Comparison of ENCODE assay signal across 22 mouse cellular contexts in genomic region chr5:146188144-146188543, GRCm38 (mm10). TPM values are rescaled to one million over a fixed set of nuclear protein-coding genes. Genes with fewer than 3 reads are reported as not detected.
DNase-seq lines count a peak whose midpoint lies in the region; ATAC-seq and TF ChIP-seq lines count a peak whose summit lies in the region.
"Had no signal": no experiment of that assay in that cellular context is flagged by ENCODE, and none has a peak within 500 bp of the region (broad histone marks: within the 10 kb centered on the region; RNA-seq: fewer than 3 reads in every experiment).

No protein-coding gene starts in this region.

- no peaks in the 10 kb centered on the region for H3K4me1 ChIP-seq in kidney, embryonic 16.5 days (ENCODE audit: insufficient read depth, low read length)
- H3K4me1 ChIP-seq in MEL (ENCODE audit: control insufficient read depth in 1 of 2, insufficient read depth in 2 of 2, low read length in 2 of 2), result no peaks in the 10 kb centered on the region
- H3K4me1 ChIP-seq in liver, adult 2 months (ENCODE audit: control insufficient read depth, insufficient read depth, low read length), result peaks cover 5% of the 10 kb centered on the region; the same call in 1 of the 2 replicates
- H3K4me1 ChIP-seq: embryonic facial prominence, embryonic 15.5 days; liver, embryonic 13.5 days had no signal

- H3K4me2 ChIP-seq in kidney, embryonic 16.5 days (replicated peaks; ENCODE audit: low read depth, low read length), result no peak overlapping the region
- H3K4me2 ChIP-seq: embryonic facial prominence, embryonic 15.5 days; liver, embryonic 13.5 days had no signal

- no peak overlapping the region for H3K27ac ChIP-seq in kidney, embryonic 16.5 days (ENCODE audit: low read length)
- no peak overlapping the region for H3K27ac ChIP-seq in MEL (ENCODE audit: control insufficient read depth, low read depth, low read length)
- no peak overlapping the region for H3K27ac ChIP-seq in liver, adult 2 months (replicated peaks; ENCODE audit: insufficient read depth, low read depth, low read length)
- H3K27ac ChIP-seq: embryonic facial prominence, embryonic 15.5 days; liver, embryonic 13.5 days; macrophage had no signal

- no peak overlapping the region for H3K9ac ChIP-seq in kidney, embryonic 16.5 days (replicated peaks; ENCODE audit: low read length)
- no peak overlapping the region for H3K9ac ChIP-seq in MEL (ENCODE audit: control insufficient read depth, low read depth, low read length, poor library complexity, severe bottlenecking)
- no peak overlapping the region for H3K9ac ChIP-seq in liver, adult 2 months (ENCODE audit: low read depth, low read length)
- H3K9ac ChIP-seq: embryonic facial prominence, embryonic 15.5 days; liver, embryonic 13.5 days had no signal

- TF ChIP-seq CTCF in MEL (IDR thresholded peaks at IDR 0.05 in 2 of 3, conservative IDR thresholded peaks at IDR 0.05 in 1 of 3; ENCODE audit: control insufficient read depth in 1 of 3, insufficient read depth in 1 of 3, low read depth in 2 of 3, low read length in 3 of 3, poor library complexity in 1 of 3, severe bottlenecking in 1 of 3), result peak; percentile 12 to 37 (median 14); a peak in 2 of 6 replicates
- peak; percentile 33; the same call in 1 of the 2 replicates for TF ChIP-seq CTCF in liver, adult 2 months (IDR thresholded peaks at IDR 0.05; ENCODE audit: low read depth, low read length)

- H3K27me3 ChIP-seq in kidney, embryonic 16.5 days (ENCODE audit: insufficient read depth, low read length), result no peaks in the 10 kb centered on the region
- no peaks in the 10 kb centered on the region for H3K27me3 ChIP-seq in MEL (ENCODE audit: control insufficient read depth in 1 of 2, insufficient read depth in 2 of 2, low read length in 2 of 2)
- H3K27me3 ChIP-seq in liver, adult 2 months (ENCODE audit: control insufficient read depth, insufficient read depth, low read length), result no peaks in the 10 kb centered on the region
- H3K27me3 ChIP-seq: embryonic facial prominence, embryonic 15.5 days; liver, embryonic 13.5 days had no signal

- WGBS in kidney, embryonic 16.5 days, result 91% methylated on average over 1 of the region's 1 CpGs
- 84% methylated on average over 1 of the region's 1 CpGs for WGBS in liver, adult 2 months

- H3K79me2 ChIP-seq in MEL (ENCODE audit: control insufficient read depth, insufficient read depth, low read length, poor library complexity), result no peaks in the 10 kb centered on the region
- no peaks in the 10 kb centered on the region for H3K79me2 ChIP-seq in liver, adult 2 months (ENCODE audit: control insufficient read depth, insufficient read depth, low read length)

- TF ChIP-seq POLR2A in MEL (IDR thresholded peaks at IDR 0.05; ENCODE audit: control insufficient read depth in 1 of 2, insufficient read depth in 1 of 2, low read depth in 1 of 2, low read length in 2 of 2, poor library complexity in 1 of 2), result no peak
- TF ChIP-seq POLR2A in liver, adult 2 months (IDR thresholded peaks at IDR 0.05; ENCODE audit: extremely low read depth, insufficient read depth, low read length), result no peak

- ATAC-seq in cerebellum, adult (ENCODE audit: insufficient number of reproducible peaks, low FRiP score, low TSS enrichment), result no peak
- ATAC-seq in kidney, embryonic 16.5 days (ENCODE audit: low FRiP score, low TSS enrichment), result no peak; the same call in 1 of the 2 replicates
- ATAC-seq: forebrain, embryonic 14.5 days had no signal

- peak; percentile 1; the same call in 1 of the 2 replicates for TF ChIP-seq RAD21 in MEL (IDR thresholded peaks at IDR 0.05; ENCODE audit: low read depth, low read length)

- no peak for TF ChIP-seq EP300 in MEL (IDR thresholded peaks at IDR 0.05; ENCODE audit: low read depth in 1 of 2, low read length in 2 of 2)

- H3K4me3 ChIP-seq in kidney, embryonic 16.5 days (ENCODE audit: low read length), result no peak overlapping the region
- H3K4me3 ChIP-seq in MEL (ENCODE audit: control insufficient read depth in 1 of 2, insufficient read depth in 1 of 2, low read depth in 2 of 2, low read length in 2 of 2), result no peak overlapping the region
- H3K4me3 ChIP-seq in liver, adult 2 months (ENCODE audit: insufficient read depth, low read depth, low read length), result no peak overlapping the region
- H3K4me3 ChIP-seq: embryonic facial prominence, embryonic 15.5 days; liver, embryonic 13.5 days had no signal

- H3K36me3 ChIP-seq in kidney, embryonic 16.5 days (ENCODE audit: insufficient read depth, low read length), result no peaks in the 10 kb centered on the region
- no peaks in the 10 kb centered on the region for H3K36me3 ChIP-seq in MEL (ENCODE audit: control insufficient read depth in 1 of 2, insufficient read depth in 2 of 2, low read length in 2 of 2)
- H3K36me3 ChIP-seq in liver, adult 2 months (ENCODE audit: control insufficient read depth, insufficient read depth, low read length), result no peaks in the 10 kb centered on the region
- H3K36me3 ChIP-seq: embryonic facial prominence, embryonic 15.5 days; liver, embryonic 13.5 days had no signal

- DNase-seq in cerebellum, adult 9-11 months, result peak; percentile 39
- peak; percentile 34 for DNase-seq in kidney, postnatal 14 days
- DNase-seq in MEL (ENCODE audit: low read depth, low spot score), result no peak
- DNase-seq in liver, adult 2 months (ENCODE audit: extremely low read depth, low read depth, low spot score), result no peak
- no peak for DNase-seq in MN1 (ENCODE audit: low spot score)
- no peak for DNase-seq in embryo, embryonic 11 days

- H3K9me3 ChIP-seq in kidney, embryonic 16.5 days (ENCODE audit: low read length), result no peaks in the 10 kb centered on the region
- H3K9me3 ChIP-seq in MEL (replicated peaks; ENCODE audit: insufficient read depth, low read length), result no peaks in the 10 kb centered on the region
- H3K9me3 ChIP-seq: embryonic facial prominence, embryonic 15.5 days; liver, embryonic 13.5 days had no signal

TF ChIP-seq in MEL, 35 proteins besides CTCF, POLR2A, EP300 and RAD21:
- TF ChIP-seq SMC3 (IDR thresholded peaks at IDR 0.05; ENCODE audit: low read depth, low read length) (peak; percentile 41), USF2 (IDR thresholded peaks at IDR 0.05; ENCODE audit: borderline replicate concordance in 1 of 2, insufficient read depth in 1 of 2, low read depth in 1 of 2, low read length in 2 of 2) (no peak)

RNA-seq across cellular contexts. Expression of gene 1700001J03Rik, which starts 3.0 kb away (rescaled TPM):
- 0.21 and 0.28 TPM in 2 replicates for polyA plus RNA-seq in kidney, embryonic 16.5 days (2015; fragmentation: Nextera tagmentation; extraction: Ambion mirVana)
- not detected in 2 replicates for total RNA-seq in MEL (2012; rRNA removed)
- under 1 TPM in 1 of 2 experiments, not detected in 1; 0.18 TPM for polyA plus RNA-seq in MEL (2012; ENCODE audit: insufficient read depth in 1 of 2, insufficient read length in 2 of 2, low read depth in 1 of 2, low replicate concordance in 2 of 2, missing spikeins in 1 of 2)
- 0.28 TPM in 1 of 2 replicates, not detected in the other for total RNA-seq in liver, adult 2 months (2014; rRNA removed)
- polyA plus RNA-seq in liver, adult 2 months (2012; rRNA removed), result not detected in 2 replicates
- total RNA-seq: ES-E14; monocyte, adult 5-6 weeks had no signal
- polyA plus RNA-seq: embryonic facial prominence, embryonic 15.5 days; forebrain, embryonic 14.5 days; heart, embryonic 14.5 days; hindbrain, embryonic 11.5 days; liver, embryonic 13.5 days; neural tube, embryonic 14.5 days had no signal

RNA-seq across cellular contexts. Expression of gene Gm6309, which starts 17.6 kb away (rescaled TPM):
- not detected in 2 replicates for polyA plus RNA-seq in kidney, embryonic 16.5 days (2015; fragmentation: Nextera tagmentation; extraction: Ambion mirVana)
- total RNA-seq in MEL (2012; rRNA removed), result not detected in 2 replicates
- not detected for polyA plus RNA-seq in MEL (2012; ENCODE audit: insufficient read depth in 1 of 2, insufficient read length in 2 of 2, low read depth in 1 of 2, low replicate concordance in 2 of 2, missing spikeins in 1 of 2)
- total RNA-seq in liver, adult 2 months (2014; rRNA removed), result not detected in 2 replicates
- polyA plus RNA-seq in liver, adult 2 months (2012; rRNA removed), result not detected in 2 replicates
- total RNA-seq: adrenal gland, postnatal 14 days; ES-E14; gastrocnemius, postnatal 14 days; left cerebral cortex, postnatal 14 days; monocyte, adult 5-6 weeks had no signal
- polyA plus RNA-seq: cortical plate, adult 2 months; embryonic facial prominence, embryonic 15.5 days; forebrain, embryonic 14.5 days; heart, embryonic 14.5 days; hindbrain, embryonic 11.5 days; liver, embryonic 13.5 days; macrophage; neural tube, embryonic 14.5 days; urinary bladder, adult 2 months had no signal

RNA-seq across cellular contexts. Expression of gene Gm5565, which starts 27.8 kb away (rescaled TPM):
- polyA plus RNA-seq in kidney, embryonic 16.5 days (2015; fragmentation: Nextera tagmentation; extraction: Ambion mirVana), result not detected in 2 replicates
- not detected in 2 replicates for total RNA-seq in MEL (2012; rRNA removed)
- polyA plus RNA-seq in MEL (2012; ENCODE audit: insufficient read depth in 1 of 2, insufficient read length in 2 of 2, low read depth in 1 of 2, low replicate concordance in 2 of 2, missing spikeins in 1 of 2), result not detected
- not detected in 2 replicates for total RNA-seq in liver, adult 2 months (2014; rRNA removed)
- not detected in 2 replicates for polyA plus RNA-seq in liver, adult 2 months (2012; rRNA removed)
- total RNA-seq: adrenal gland, postnatal 14 days; ES-E14; gastrocnemius, postnatal 14 days; left cerebral cortex, postnatal 14 days; monocyte, adult 5-6 weeks had no signal
- polyA plus RNA-seq: cortical plate, adult 2 months; embryonic facial prominence, embryonic 15.5 days; forebrain, embryonic 14.5 days; heart, embryonic 14.5 days; hindbrain, embryonic 11.5 days; liver, embryonic 13.5 days; macrophage; neural tube, embryonic 14.5 days; urinary bladder, adult 2 months had no signal

RNA-seq across cellular contexts. Expression of gene Rnf6, which starts 33.2 kb away (rescaled TPM):
- 71.2 and 71.9 TPM in 2 replicates for polyA plus RNA-seq in kidney, embryonic 16.5 days (2015; fragmentation: Nextera tagmentation; extraction: Ambion mirVana)
- total RNA-seq in MEL (2012; rRNA removed), result 52.5 and 57.3 TPM in 2 replicates
- polyA plus RNA-seq in MEL (2012; ENCODE audit: insufficient read depth in 1 of 2, insufficient read length in 2 of 2, low read depth in 1 of 2, low replicate concordance in 2 of 2, missing spikeins in 1 of 2), result 10 to 100 TPM; 44.9 to 70.1 TPM
- 28.4 and 29.4 TPM in 2 replicates for total RNA-seq in liver, adult 2 months (2014; rRNA removed)
- polyA plus RNA-seq in liver, adult 2 months (2012; rRNA removed), result 12.5 and 14.0 TPM in 2 replicates

RNA-seq across cellular contexts. Expression of gene Cdk8, which starts 42.9 kb away (rescaled TPM):
- polyA plus RNA-seq in kidney, embryonic 16.5 days (2015; fragmentation: Nextera tagmentation; extraction: Ambion mirVana), result 11.4 and 12.4 TPM in 2 replicates
- 151 and 154 TPM in 2 replicates for total RNA-seq in MEL (2012; rRNA removed)
- 100 to 1,000 TPM; 139 to 745 TPM for polyA plus RNA-seq in MEL (2012; ENCODE audit: insufficient read depth in 1 of 2, insufficient read length in 2 of 2, low read depth in 1 of 2, low replicate concordance in 2 of 2, missing spikeins in 1 of 2)
- 27.8 and 32.5 TPM in 2 replicates for total RNA-seq in liver, adult 2 months (2014; rRNA removed)
- 19.3 and 25.2 TPM in 2 replicates for polyA plus RNA-seq in liver, adult 2 months (2012; rRNA removed)

Comparison
In these comparisons a context has a peak if more than half of its experiments do, and no peak if none do; other contexts are left out.
1. DNase-seq: peak in cerebellum, adult 9-11 months (single experiment) and kidney, postnatal 14 days (single experiment); none in MEL (single experiment), liver, adult 2 months (single experiment), MN1 (single experiment) and embryo, embryonic 11 days (single experiment).